Mouse (Mus musculus): Measurements from ENCODE around the gene Fetub.

Gene Fetub

GRCm38 (mm10) chr16:22963293-22963692 is 45.2 kb downstream of the Fetub start:
- DNase-seq (ENCODE audit: low read depth, low spot score), result no peak

GRCm38 (mm10) chr16:22967383-22968030 is 49.4 kb downstream of the Fetub start:
- peak; percentile 42 for DNase-seq (ENCODE audit: low read depth, low spot score)

All from telencephalon, adult 2 months (tissue).